Mouse (Mus musculus) gastrocnemius, postnatal 4 days (tissue): ENCODE results near the gene Enox1. TPM values are rescaled to one million over a fixed set of nuclear protein-coding genes. Genes with fewer than 3 reads are reported as not detected.

Source experiments
- total RNA-seq, 2 experiments: library from RNA; stranded (reverse); gene quantifications; 2 replicates each; pipeline ENCODE4 v1.2.3; 2021

Gene Enox1
- total RNA-seq, 2 experiments from 2014 or later: 14.3 to 17.3 TPM

Other genes starting within 250 kb of the Enox1 start
- gene Ccdc122, start 120.0 kb upstream of the Enox1 start, total RNA-seq: 1 to 10 TPM; 2.9 to 3.3 TPM
- 1 to 10 TPM; 6.4 to 6.6 TPM for gene Lacc1, start 119.9 kb upstream of the Enox1 start, total RNA-seq